Mouse (Mus musculus) G1E (cell line): ENCODE measurements at regions not wholly inside any gene's neighbourhood (a gene's known extent, or its start where the extent isn't known, plus 50 kb on each side); places are given as distances from the start of the nearest gene placed in this dataset.

Experiments used
- CTCF ChIP-seq: IDR thresholded peaks from 2 replicates; pipeline ENCODE4 v1.5.1; 2012; ENCODE audit warnings: low read depth, low read length, inconsistent platforms, mixed read lengths
- GATA1 ChIP-seq: IDR thresholded peaks from 2 replicates; pipeline ENCODE4 v1.6.1; 2012; ENCODE audit warnings: borderline replicate concordance, low read length, inconsistent platforms, mixed read lengths
- GATA2 ChIP-seq: IDR thresholded peaks from 2 replicates; pipeline ENCODE4 v1.6.1; 2012; ENCODE audit warnings: low read depth, low read length, inconsistent platforms, borderline replicate concordance
- TAL1 ChIP-seq: conservative IDR thresholded peaks from 2 replicates; pipeline ENCODE4 v1.6.1; 2012; ENCODE audit warnings: low read depth, low read length, inconsistent platforms, mixed read lengths

DNA sequence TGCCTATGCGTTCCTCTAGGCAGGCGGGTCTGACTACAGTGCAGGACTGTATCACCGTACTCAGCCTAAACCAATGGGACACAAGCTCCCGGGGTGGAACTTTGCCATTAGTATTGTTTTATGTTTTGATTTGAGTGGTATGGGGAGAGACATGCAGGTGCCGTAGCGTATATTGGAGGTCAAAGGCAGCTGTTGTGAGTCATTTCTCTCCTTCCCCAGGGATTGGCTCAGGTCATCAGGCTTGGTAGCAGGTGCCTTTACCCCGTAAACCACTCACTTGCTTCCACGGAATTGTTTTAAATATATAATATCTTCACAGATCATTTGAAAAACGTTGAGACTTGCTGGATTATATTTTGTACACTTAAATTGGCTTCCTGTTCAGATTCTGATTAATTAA, 58.1 kb upstream of the Dnajc19 start:
- TF ChIP-seq CTCF (no peak), GATA2 (no peak), TAL1 (no peak), GATA1 (no peak)
